Mouse (Mus musculus) bone marrow macrophage, adult 2 months (primary cell): ENCODE data around the gene Olfr643.

Experiments
- CTCF ChIP-seq: IDR thresholded peaks from 2 replicates; pipeline ENCODE4 v1.5.1; 2012; ENCODE audit warnings: low read depth, mild to moderate bottlenecking, low read length, moderate library complexity
- POLR2A ChIP-seq: IDR thresholded peaks from 2 replicates; pipeline ENCODE4 v1.6.1; 2012; ENCODE audit warnings: mild to moderate bottlenecking, low read depth, low read length, borderline replicate concordance

DNA sequence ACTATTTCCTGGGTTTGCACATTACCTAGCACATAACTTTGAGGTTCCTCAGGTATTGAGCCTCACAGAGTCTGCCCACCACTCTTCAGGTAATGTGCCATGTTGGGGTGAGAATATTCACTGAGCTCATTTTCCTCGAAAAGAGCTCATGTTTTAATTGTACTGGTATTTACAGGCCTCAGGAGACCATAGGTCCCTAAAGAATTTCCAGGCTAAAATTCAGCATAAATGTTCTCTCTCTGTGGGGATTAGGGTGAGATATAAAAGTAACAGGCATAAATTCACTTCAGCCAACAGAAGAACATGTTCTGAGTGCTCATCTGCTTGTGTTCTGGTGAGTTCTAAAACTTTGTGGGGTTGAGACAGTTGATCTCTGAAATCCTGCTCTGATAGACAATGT is 102.1 kb downstream of the Olfr643 start, which contains the start of gene Olfr641:
- no peak for TF ChIP-seq POLR2A
- no peak for TF ChIP-seq CTCF
